Mouse (Mus musculus): Measurements from ENCODE around the gene Zfp423.

- no peak for TF ChIP-seq CTCF (IDR thresholded peaks at IDR 0.05; ENCODE audit: borderline replicate concordance, insufficient read depth, low read depth, low read length)
- no peak for TF ChIP-seq POLR2A (IDR thresholded peaks at IDR 0.05; ENCODE audit: borderline replicate concordance, insufficient read depth, low read length)
Measured at GRCm38 (mm10) chr8:87734496-87734895, 224.9 kb downstream of the Zfp423 start.

All from cerebellum, adult 2 months (tissue).